Mouse (Mus musculus): Measurements from ENCODE around the gene Hpcal1. TPM values are rescaled to one million over a fixed set of nuclear protein-coding genes. Genes with fewer than 3 reads are reported as not detected.

Gene Hpcal1
- total and polyA plus RNA-seq, 2 experiments from 2014 or later, result 93.9 to 180 TPM

DNA sequence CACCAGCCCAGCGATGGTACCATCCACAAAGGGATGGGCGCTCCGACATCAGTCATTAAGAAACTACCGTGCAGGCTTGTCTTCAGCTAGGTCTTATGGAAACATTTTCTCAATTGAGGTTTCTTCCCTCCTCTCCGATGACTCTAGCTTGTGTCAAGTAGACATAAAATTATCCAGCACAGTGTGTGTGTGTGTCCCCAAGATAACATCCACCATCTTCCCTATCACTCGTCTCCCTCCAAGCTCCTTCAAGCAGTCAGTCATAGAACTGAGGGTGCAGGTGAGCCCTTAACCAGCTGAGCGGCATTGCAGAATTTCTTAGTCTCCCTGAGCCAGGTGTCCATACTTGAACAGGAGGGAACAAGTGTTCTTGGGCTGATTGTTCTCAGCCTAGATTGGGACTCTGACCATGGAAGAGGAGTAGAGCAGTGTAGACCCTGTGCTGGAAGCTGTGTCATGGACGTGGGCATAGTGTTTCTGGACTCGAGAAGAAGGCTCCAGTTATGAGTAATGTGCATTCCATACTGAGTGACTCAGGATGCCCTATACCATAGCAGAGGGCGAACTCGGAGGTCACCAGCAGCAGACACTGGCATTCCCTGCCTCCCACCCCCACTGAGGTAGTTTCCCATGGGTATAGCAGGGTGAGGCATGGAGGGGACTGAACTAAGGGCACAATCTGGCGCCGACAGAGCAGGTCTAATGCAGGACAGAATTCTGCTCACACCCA lies 32.0 kb downstream of the Hpcal1 start:
- Histone ChIP-seq H3K9me3 (ENCODE audit: low read length) (no peaks in the 10 kb centered on the region), H3K4me1 (ENCODE audit: insufficient read depth, low read length) (peaks cover 14% of the 10 kb centered on the region), H3K27ac (no peak overlapping the region), H3K9ac (replicated peaks; ENCODE audit: low read length) (no peak overlapping the region), H3K27me3 (ENCODE audit: insufficient read depth, low read length) (no peaks in the 10 kb centered on the region), H3K4me2 (ENCODE audit: low read depth, low read length) (no peak overlapping the region), H3K4me3 (ENCODE audit: low read length) (no peak overlapping the region), H3K36me3 (ENCODE audit: insufficient read depth, low read length) (no peaks in the 10 kb centered on the region)
- DNase-seq (ENCODE audit: low spot score) (no peak), ATAC-seq (no peak)
- WGBS, result 95% methylated on average over 13 of the region's 13 CpGs
- TF ChIP-seq CTCF (IDR thresholded peaks at IDR 0.05; ENCODE audit: low read depth), result no peak

DNA sequence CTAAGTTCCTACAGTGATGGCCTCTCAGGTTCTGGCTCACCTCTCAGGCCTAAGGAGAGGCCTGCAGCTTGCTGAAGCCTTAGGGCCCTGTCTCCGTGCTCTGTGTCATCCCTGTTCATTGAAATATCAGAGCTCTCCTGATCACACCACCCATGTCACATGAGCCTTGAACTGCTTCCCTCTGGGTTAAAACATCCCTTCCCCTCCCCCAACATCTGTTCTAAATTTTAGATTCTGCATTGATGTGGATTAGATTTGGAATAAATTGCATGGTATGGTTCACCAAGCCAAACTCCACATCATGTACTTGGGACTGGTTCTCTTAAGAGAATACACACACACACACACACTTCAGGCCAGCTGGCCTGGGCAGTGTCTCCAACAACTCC lies 32.5 kb downstream of the Hpcal1 start:
- H3K9me3 ChIP-seq (ENCODE audit: low read length), result no peaks in the 10 kb centered on the region
- WGBS, result 84% methylated on average over 1 of the region's 1 CpGs
- H3K27me3 ChIP-seq (ENCODE audit: insufficient read depth, low read length), result no peaks in the 10 kb centered on the region
- H3K9ac ChIP-seq (replicated peaks; ENCODE audit: low read length), result no peak overlapping the region
- DNase-seq (ENCODE audit: low spot score), result no peak
- no peak overlapping the region for H3K4me2 ChIP-seq (ENCODE audit: low read depth, low read length)
- H3K27ac ChIP-seq, result no peak overlapping the region
- no peak for ATAC-seq
- H3K4me3 ChIP-seq (ENCODE audit: low read length), result no peak overlapping the region
- TF ChIP-seq CTCF (IDR thresholded peaks at IDR 0.05; ENCODE audit: low read depth), result no peak
- H3K4me1 ChIP-seq (ENCODE audit: insufficient read depth, low read length), result peaks cover 14% of the 10 kb centered on the region
- no peaks in the 10 kb centered on the region for H3K36me3 ChIP-seq (ENCODE audit: insufficient read depth, low read length)

DNA sequence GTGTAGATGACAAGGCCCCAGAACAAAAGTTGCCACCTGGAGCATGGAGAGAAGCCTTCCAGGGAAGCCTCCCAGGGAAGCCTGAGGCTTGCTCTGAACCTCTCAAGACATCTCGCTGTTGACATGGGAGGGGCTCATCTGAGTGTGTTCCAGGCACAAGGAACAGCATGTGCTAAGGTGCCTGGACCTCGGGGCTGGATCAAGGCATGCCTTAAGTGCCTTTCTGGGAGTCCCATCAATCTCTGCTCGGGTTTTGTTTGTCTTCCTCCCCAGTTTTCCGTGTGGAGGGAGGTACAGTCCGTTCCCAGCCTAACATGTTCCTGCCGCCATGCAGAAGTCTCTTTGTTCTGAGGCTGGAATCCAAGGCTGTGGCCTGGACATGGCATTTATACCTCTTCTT lies 33.3 kb downstream of the Hpcal1 start:
- TF ChIP-seq CTCF (IDR thresholded peaks at IDR 0.05; ENCODE audit: low read depth), result no peak
- ATAC-seq, result no peak
- H3K36me3 ChIP-seq (ENCODE audit: insufficient read depth, low read length), result no peaks in the 10 kb centered on the region
- H3K27me3 ChIP-seq (ENCODE audit: insufficient read depth, low read length), result no peaks in the 10 kb centered on the region
- no peak overlapping the region for H3K9ac ChIP-seq (replicated peaks; ENCODE audit: low read length)
- no peaks in the 10 kb centered on the region for H3K9me3 ChIP-seq (ENCODE audit: low read length)
- peaks cover 16% of the 10 kb centered on the region for H3K4me1 ChIP-seq (ENCODE audit: insufficient read depth, low read length)
- H3K4me2 ChIP-seq (ENCODE audit: low read depth, low read length), result no peak overlapping the region
- WGBS, result 66% methylated on average over 6 of the region's 6 CpGs
- no peak overlapping the region for H3K27ac ChIP-seq
- no peak overlapping the region for H3K4me3 ChIP-seq (ENCODE audit: low read length)
- no peak for DNase-seq (ENCODE audit: low spot score)

DNA sequence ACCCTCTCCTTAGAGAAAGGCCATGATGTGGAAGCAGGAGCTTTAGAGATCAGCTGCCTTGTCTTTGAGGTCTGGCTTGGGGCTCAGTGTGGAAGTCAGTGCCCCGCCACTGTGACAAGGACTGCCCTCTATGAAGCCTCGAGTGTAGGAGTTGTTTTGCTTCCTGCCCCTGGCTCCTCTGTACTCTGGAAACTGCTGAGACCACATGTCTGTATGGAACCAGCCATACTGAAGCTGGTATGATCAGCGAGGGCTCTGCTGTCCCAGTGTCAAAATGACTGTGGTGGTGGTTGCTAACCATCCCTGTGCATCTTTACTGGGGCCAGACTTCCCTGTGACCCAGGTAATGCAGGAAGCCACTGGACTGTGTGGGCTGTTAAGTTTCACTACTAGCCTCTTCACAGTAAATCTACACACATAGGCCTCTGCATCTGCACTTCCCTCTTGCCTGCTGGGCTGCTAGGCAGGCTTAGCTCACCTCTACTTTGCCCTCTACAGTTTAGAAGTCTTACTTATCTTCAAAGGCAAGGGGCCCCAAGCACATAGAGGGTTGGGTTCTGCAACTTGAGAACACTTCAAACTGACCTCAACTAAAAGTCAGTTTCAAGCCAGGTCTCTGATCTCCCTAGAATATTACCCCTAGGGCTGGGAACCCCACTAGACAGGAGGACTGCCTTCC lies 33.9 kb downstream of the Hpcal1 start:
- no peak overlapping the region for H3K4me3 ChIP-seq (ENCODE audit: low read length)
- DNase-seq (ENCODE audit: low spot score) (no peak), ATAC-seq (no peak)
- H3K27ac ChIP-seq, result no peak overlapping the region
- WGBS, result 66% methylated on average over 3 of the region's 3 CpGs
- no peaks in the 10 kb centered on the region for H3K9me3 ChIP-seq (ENCODE audit: low read length)
- H3K9ac ChIP-seq (replicated peaks; ENCODE audit: low read length), result no peak overlapping the region
- no peak overlapping the region for H3K4me2 ChIP-seq (ENCODE audit: low read depth, low read length)
- H3K36me3 ChIP-seq (ENCODE audit: insufficient read depth, low read length), result no peaks in the 10 kb centered on the region
- H3K4me1 ChIP-seq (ENCODE audit: insufficient read depth, low read length), result peaks cover 18% of the 10 kb centered on the region
- H3K27me3 ChIP-seq (ENCODE audit: insufficient read depth, low read length), result no peaks in the 10 kb centered on the region
- TF ChIP-seq CTCF (IDR thresholded peaks at IDR 0.05; ENCODE audit: low read depth), result no peak

DNA sequence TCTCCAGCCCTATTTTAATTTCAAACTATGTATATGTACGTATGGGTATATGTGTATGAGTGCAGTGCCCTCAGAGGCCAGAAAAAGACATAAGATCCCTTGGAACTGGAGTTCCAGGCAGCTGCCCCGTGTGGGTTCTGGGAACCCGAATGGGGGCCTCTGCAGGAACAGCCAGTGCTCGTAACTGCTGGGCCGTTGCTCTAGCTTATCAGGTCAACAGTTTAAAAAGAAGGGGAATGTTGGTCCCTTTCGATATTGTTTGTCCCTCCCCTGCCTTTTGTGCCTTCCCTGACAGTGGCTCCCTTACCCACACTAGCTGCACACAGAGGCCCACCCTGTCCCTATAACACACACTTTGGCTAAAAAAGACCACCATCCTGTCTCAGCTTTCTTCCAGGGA lies 34.9 kb downstream of the Hpcal1 start:
- no peak overlapping the region for H3K9ac ChIP-seq (replicated peaks; ENCODE audit: low read length)
- no peak overlapping the region for H3K4me2 ChIP-seq (ENCODE audit: low read depth, low read length)
- WGBS, result 72% methylated on average over 6 of the region's 6 CpGs
- H3K36me3 ChIP-seq (ENCODE audit: insufficient read depth, low read length), result no peaks in the 10 kb centered on the region
- no peak for TF ChIP-seq CTCF (IDR thresholded peaks at IDR 0.05; ENCODE audit: low read depth)
- no peaks in the 10 kb centered on the region for H3K9me3 ChIP-seq (ENCODE audit: low read length)
- DNase-seq (ENCODE audit: low spot score) (no peak), ATAC-seq (no peak)
- H3K4me3 ChIP-seq (ENCODE audit: low read length), result no peak overlapping the region
- no peak overlapping the region for H3K27ac ChIP-seq
- H3K27me3 ChIP-seq (ENCODE audit: insufficient read depth, low read length), result no peaks in the 10 kb centered on the region
- peaks cover 18% of the 10 kb centered on the region for H3K4me1 ChIP-seq (ENCODE audit: insufficient read depth, low read length)

DNA sequence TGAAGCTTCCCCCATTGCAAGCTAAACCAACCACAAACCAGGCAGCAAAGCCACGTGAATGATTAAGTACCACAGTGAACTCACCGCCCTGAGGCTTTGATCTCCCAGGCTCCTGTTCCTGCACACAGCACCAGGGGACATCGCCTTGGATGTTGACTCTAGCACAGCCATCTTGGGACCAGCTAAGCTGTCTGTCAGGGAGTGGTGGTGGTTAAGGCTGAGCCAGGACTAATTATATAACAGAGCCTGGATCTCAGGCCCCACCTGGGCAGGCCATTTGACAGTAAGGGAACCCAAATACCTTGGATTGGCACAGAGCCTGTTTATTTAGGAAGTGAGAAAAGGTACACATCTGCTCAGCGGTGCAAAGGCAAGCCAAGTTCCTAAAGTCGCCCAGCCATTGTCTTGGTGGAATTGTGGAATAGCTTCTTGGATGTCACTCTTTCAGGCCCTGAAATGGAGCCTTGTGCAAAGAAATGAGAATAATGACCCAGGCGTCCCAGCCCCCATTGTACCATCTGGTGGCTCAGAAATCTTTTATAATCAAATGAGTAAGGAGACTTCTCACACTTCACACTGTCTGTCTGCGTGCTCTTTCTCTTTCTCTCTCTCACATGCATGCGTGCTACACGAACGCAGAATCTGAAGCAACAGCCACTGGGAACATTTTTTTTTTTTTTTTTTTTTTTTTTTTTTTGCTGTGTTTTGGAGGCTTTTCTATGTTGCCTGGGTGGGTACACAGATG lies 36.1 kb downstream of the Hpcal1 start:
- DNase-seq (ENCODE audit: low spot score) (no peak), ATAC-seq (no peak)
- Histone ChIP-seq H3K4me2 (ENCODE audit: low read depth, low read length) (no peak overlapping the region), H3K36me3 (ENCODE audit: insufficient read depth, low read length) (no peaks in the 10 kb centered on the region), H3K4me1 (ENCODE audit: insufficient read depth, low read length) (peaks cover 18% of the 10 kb centered on the region), H3K27me3 (ENCODE audit: insufficient read depth, low read length) (no peaks in the 10 kb centered on the region), H3K4me3 (ENCODE audit: low read length) (no peak overlapping the region), H3K27ac (peak overlapping the region; percentile 56; the same call in 1 of the 2 replicates), H3K9me3 (ENCODE audit: low read length) (no peaks in the 10 kb centered on the region), H3K9ac (replicated peaks; ENCODE audit: low read length) (no peak overlapping the region)
- TF ChIP-seq CTCF (IDR thresholded peaks at IDR 0.05; ENCODE audit: low read depth), result no peak
- 43% methylated on average over 10 of the region's 10 CpGs for WGBS

Measured in hindbrain, postnatal 0 days (tissue).